Mouse (Mus musculus) liver, embryonic 13.5 days (tissue): Measurements from ENCODE around the gene Ccdc51. TPM values are rescaled to one million over a fixed set of nuclear protein-coding genes. Genes with fewer than 3 reads are reported as not detected.

Source experiments
- ATAC-seq: fragments of 200-750 bp; cut with Nextera tagmentation; 2 replicates; pipeline ENCODE4 v1.8.0; 2017; ENCODE audit warnings: low read depth, mild to moderate bottlenecking, moderate number of reproducible peaks, moderate library complexity
- DNase-seq: peaks from one replicate; pipeline ENCODE4 v3.0.0; 2022
- H3K27ac ChIP-seq: fragments of 300-500 bp; sonication (generic); 2 replicates; pipeline ENCODE4 v1.5.1; 2015; ENCODE audit warnings: moderate library complexity, mild to moderate bottlenecking, inconsistent platforms
- H3K27me3 ChIP-seq: fragments of 300-500 bp; sonication (generic); 2 replicates; pipeline ENCODE4 v1.6.1; 2015; ENCODE audit warnings: mild to moderate bottlenecking, inconsistent platforms
- H3K36me3 ChIP-seq: fragments of 300-500 bp; sonication (generic); 2 replicates; pipeline ENCODE4 v1.6.1; 2015; ENCODE audit warnings: mild to moderate bottlenecking, inconsistent platforms
- H3K4me1 ChIP-seq: fragments of 300-500 bp; sonication (generic); replicated peaks from 2 replicates; pipeline ENCODE4 v1.6.1; 2015; ENCODE audit warnings: inconsistent platforms
- H3K4me2 ChIP-seq: fragments of 300-500 bp; sonication (generic); 2 replicates; pipeline ENCODE4 v1.6.1; 2015; ENCODE audit warnings: inconsistent platforms, mild to moderate bottlenecking, moderate library complexity
- H3K4me3 ChIP-seq: fragments of 300-500 bp; sonication (generic); replicated peaks from 2 replicates; pipeline ENCODE4 v1.5.1; 2015; ENCODE audit warnings: mild to moderate bottlenecking, inconsistent platforms
- H3K9ac ChIP-seq: fragments of 300-500 bp; sonication (generic); 2 replicates; pipeline ENCODE4 v1.6.1; 2015; ENCODE audit warnings: mild to moderate bottlenecking, inconsistent platforms
- H3K9me3 ChIP-seq: fragments of 300-500 bp; sonication (generic); replicated peaks from 2 replicates; pipeline ENCODE4 v1.6.1; 2016; ENCODE audit warnings: inconsistent platforms
- WGBS: fragments of 180-500 bp; shearing (Covaris S2); methylation state at CpG from one replicate; pipeline ENCODE4 v1.1.7; 2015; ENCODE audit not compliant: insufficient replicate concordance; 5-methylcytosine and 5-hydroxymethylcytosine counted together
- polyA plus RNA-seq: library from polyadenylated mRNA; unstranded; fragments of >200 nt; fragmentation: Nextera tagmentation; extraction: Ambion mirVana; gene quantifications from 2 replicates; pipeline ENCODE4 v1.2.1, GENCODE M21; 2015

Ccdc51 gene
- 14.6 and 14.7 TPM in 2 replicates for polyA plus RNA-seq

DNA sequence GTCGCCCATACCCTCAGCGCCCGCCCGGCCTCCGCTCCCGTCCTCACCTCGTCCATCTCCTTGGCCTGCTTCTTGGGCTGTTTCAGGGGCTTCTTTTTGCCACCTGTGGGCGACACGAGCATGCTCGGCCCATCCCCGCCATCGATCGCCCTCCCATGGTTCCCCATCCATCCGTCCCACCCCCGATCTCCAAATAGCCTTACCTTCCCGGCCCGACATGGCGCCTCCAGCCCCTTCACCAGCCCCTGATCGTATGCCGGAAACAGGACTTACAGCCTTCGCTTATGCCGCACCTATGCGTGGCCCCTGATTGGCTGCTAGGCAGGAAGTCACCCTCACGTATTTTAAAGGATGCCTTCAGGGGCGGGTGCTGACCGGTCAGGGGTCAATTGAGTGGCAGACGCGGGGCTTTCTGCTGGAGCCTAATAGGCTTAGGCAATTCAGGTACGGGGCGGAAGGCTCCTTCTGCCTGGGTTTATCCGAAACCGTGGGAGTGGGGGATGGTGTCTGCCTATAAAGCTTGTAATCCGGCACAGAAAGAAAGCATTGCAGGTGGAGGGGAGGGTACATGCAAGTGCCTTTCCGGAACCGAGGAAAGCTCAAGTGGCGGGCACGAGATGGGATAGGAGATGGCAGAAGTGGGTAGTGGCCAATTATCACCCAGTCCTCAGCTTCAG, at the start of gene Ccdc51, which contains the start of gene Tma7:
Gene Ccdc51 (plus strand): TSS at position 370 of the 677 bp plus-strand sequence.
Gene Tma7 (minus strand): TSS at position 464 of the 677 bp plus-strand sequence.
- H3K4me1 ChIP-seq, result peaks cover 40% of the 10 kb centered on the region
- peak; percentile 98 for ATAC-seq

DNA sequence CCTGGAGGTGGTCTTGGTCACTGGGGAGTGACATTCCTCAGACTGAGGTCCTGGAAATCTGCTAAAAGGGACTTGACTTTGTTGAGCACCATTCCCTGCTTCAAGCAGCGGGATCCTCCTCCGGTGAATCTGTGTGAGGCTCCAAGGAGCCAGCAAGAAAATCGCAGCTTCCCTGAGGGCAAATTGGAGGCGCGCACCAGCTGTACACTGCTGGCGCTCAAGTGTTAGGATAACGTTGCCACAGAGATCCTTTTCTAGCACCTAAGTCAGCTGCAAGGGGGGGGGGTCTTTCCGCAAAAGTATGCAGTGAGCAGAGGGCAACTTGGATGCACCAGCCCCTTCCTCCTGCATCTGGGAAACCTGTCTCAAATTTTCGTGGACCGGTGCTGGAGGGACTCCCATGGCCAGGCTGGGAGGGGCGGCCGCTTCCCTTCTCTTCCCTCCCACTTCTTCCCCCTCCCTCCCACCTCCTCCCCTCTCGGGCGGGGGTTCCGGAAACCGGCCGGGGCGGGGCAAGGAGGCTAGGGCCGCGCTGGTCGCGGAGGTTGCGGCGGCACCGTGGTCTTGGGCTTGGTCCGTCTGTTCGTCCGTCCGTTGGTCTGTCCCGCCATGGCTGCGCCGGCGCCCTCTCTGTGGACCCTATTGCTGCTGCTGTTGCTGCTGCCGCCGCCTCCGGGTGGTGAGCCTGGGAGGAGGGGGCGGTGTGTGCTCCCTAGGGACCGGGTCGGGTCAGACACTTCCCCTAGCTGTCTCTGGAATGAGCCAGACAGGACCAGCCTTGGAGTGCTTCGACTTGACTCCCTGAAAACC, 44.0 kb upstream of the Ccdc51 start, which contains the start of gene Shisa5:
Gene Shisa5 (plus strand): TSS at position 480 of the 810 bp plus-strand sequence.
- H3K9me3 ChIP-seq, result no peaks in the 10 kb centered on the region
- H3K27ac ChIP-seq, result no peak within 1 kb of the TSS
- WGBS, result 1% methylated on average over 40 of the region's 40 CpGs
- ATAC-seq (peak; percentile 81), DNase-seq (peak; percentile 45)
- H3K4me3 ChIP-seq, result peak within 1 kb of the TSS; percentile 62
- peaks cover 34% of the 10 kb centered on the region for H3K4me1 ChIP-seq
- peaks cover 19% of the 10 kb centered on the region for H3K27me3 ChIP-seq
- H3K4me2 ChIP-seq, result peak within 1 kb of the TSS; percentile 74
- no peaks in the 10 kb centered on the region for H3K36me3 ChIP-seq
- H3K9ac ChIP-seq, result peak within 1 kb of the TSS; percentile 42

More for the DNA sequence above, at the start of gene Ccdc51, which contains the start of gene Tma7:
- WGBS, result under 1% methylated on average over 37 of the region's 37 CpGs
- Histone ChIP-seq H3K36me3 (peaks cover 29% of the 10 kb centered on the region), H3K27me3 (no peaks in the 10 kb centered on the region), H3K9ac (peak within 1 kb of the TSS; percentile 92), H3K4me2 (peak within 1 kb of the TSS; percentile 80), H3K9me3 (no peaks in the 10 kb centered on the region), H3K4me3 (peak within 1 kb of the TSS; percentile 88), H3K27ac (peak within 1 kb of the TSS; percentile 77)
- DNase-seq, result peak; percentile 89

DNA sequence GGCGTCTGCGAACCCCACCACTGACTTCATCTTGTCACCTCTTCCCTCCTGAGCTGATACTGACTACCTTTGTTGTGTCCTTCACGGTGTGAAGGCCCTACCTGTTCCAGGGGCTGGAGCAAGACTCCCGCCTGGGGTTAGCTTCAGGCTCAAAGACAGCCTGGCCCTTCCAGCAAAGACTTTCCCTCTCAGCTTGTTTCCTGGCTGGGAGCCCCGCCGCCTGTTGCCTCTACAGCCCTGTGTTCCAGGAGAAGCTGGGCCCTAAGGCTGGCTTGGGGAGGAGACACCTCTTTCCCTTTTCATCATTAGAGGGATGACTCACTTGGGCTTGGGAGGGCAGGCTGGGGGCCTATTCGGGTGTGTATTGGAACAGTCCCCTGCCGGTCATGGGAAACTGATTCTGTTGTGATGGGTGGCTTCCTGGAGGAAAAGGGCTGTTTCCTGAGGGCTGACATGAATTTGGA, 43.4 kb upstream of the Ccdc51 start:
- H3K36me3 ChIP-seq, result no peaks in the 10 kb centered on the region
- no peak overlapping the region for H3K27ac ChIP-seq
- H3K4me3 ChIP-seq, result peak overlapping the region; percentile 62
- no peaks in the 10 kb centered on the region for H3K9me3 ChIP-seq
- peak overlapping the region; percentile 42 for H3K9ac ChIP-seq
- H3K4me1 ChIP-seq, result peaks cover 34% of the 10 kb centered on the region
- peaks cover 19% of the 10 kb centered on the region for H3K27me3 ChIP-seq
- H3K4me2 ChIP-seq, result peak overlapping the region; percentile 74
- DNase-seq (no peak), ATAC-seq (peak; percentile 52; the same call in 1 of the 2 replicates)
- WGBS, result 21% methylated on average over 8 of the region's 8 CpGs

DNA sequence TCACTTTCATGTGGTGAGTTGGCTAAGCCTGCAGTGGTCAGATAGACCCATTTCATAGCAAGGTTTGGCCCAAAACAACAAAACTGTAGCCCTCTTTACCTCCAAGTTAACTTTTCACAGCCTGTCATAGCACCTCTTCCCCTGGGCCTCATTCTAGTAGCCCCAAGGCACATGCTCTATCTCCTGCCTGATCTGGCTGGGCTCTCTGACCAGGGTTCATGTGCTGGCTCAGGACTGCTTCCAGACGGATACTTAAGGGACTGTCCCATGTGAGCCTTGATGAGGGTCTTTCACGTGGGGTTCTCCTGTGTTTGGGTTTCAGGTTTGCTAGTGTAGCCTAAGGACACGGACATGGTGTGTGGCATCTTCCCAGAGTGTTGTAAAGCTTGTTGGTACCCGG, 42.6 kb upstream of the Ccdc51 start:
- WGBS, result 64% methylated on average over 4 of the region's 4 CpGs
- H3K9me3 ChIP-seq, result no peaks in the 10 kb centered on the region
- peaks cover 19% of the 10 kb centered on the region for H3K27me3 ChIP-seq
- ATAC-seq (no peak), DNase-seq (no peak)
- peaks cover 34% of the 10 kb centered on the region for H3K4me1 ChIP-seq
- H3K27ac ChIP-seq, result no peak overlapping the region
- H3K4me3 ChIP-seq, result no peak overlapping the region
- no peak overlapping the region for H3K9ac ChIP-seq
- H3K4me2 ChIP-seq, result peak overlapping the region; percentile 74
- H3K36me3 ChIP-seq, result no peaks in the 10 kb centered on the region

DNA sequence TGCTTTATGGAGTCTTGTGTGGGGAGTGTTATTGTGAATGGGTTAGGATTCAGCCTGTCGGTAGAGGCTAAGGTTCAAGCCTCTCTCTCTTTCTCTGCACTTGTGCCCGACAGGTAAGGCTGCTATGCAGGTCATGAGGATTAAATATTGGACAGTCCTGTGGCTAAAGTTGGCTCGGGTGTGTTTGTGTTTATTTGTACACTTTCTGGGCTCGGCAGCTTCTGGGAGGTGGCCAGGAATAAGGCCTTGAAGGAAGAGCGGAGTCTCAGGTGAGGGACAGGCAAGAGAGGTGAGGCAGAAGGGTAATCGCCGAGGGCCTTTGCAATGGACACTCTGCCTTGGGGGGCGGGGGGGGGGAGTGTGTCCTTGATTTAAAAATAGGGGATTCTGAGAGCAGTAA, 42.1 kb upstream of the Ccdc51 start:
- Histone ChIP-seq H3K4me3 (no peak overlapping the region), H3K36me3 (no peaks in the 10 kb centered on the region), H3K27me3 (peaks cover 19% of the 10 kb centered on the region), H3K4me2 (no peak overlapping the region), H3K4me1 (peaks cover 34% of the 10 kb centered on the region), H3K9ac (no peak overlapping the region), H3K9me3 (no peaks in the 10 kb centered on the region), H3K27ac (no peak overlapping the region)
- no peak for DNase-seq
- ATAC-seq, result no peak
- 71% methylated on average over 8 of the region's 8 CpGs for WGBS

DNA sequence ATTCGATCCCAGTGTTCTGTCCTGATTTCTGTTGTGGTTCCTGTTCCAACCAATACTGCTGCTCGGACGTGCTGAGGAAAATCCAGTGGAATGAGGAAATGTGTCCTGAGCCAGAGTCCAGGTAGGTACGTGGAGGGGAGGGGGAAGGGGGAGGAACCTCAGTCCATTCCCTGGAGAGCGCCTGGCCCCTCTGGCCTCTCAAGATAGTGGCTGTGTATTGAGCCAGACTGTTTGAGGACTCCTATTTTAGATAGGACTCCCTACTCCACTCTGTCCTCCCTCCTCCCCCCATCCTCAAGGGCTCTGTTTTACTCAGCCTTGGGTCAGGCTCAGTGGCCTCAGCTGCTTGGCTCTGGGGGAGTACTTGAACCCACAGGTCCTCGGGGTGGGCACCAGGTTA, 41.4 kb upstream of the Ccdc51 start:
- Histone ChIP-seq H3K36me3 (no peaks in the 10 kb centered on the region), H3K4me2 (no peak overlapping the region), H3K27me3 (peaks cover 19% of the 10 kb centered on the region), H3K4me1 (peaks cover 34% of the 10 kb centered on the region), H3K9ac (no peak overlapping the region), H3K4me3 (no peak overlapping the region), H3K27ac (no peak overlapping the region), H3K9me3 (no peaks in the 10 kb centered on the region)
- ATAC-seq (no peak), DNase-seq (no peak)
- WGBS, result 45% methylated on average over 6 of the region's 6 CpGs

DNA sequence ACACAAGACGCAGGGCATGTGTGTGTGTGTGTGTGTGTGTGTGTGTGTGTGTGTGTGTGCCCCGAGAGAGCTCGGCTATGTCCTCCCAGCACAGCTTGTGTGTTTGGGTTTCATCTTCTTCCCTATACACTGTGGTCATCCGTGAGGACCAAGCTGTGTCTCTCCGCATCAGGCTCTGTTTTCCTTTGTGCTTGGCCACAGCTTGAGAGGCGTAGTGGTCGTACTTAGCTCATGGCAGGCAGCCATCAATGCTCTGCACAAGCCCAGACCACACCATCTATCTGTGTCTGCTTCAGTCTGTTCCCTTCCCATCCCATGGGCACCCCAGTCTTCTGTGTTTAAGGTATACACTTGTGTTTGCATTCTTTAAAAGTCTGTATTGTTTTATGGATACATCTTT, 40.9 kb upstream of the Ccdc51 start:
- Histone ChIP-seq H3K9me3 (no peaks in the 10 kb centered on the region), H3K9ac (no peak overlapping the region), H3K27ac (no peak overlapping the region), H3K4me2 (no peak overlapping the region), H3K36me3 (no peaks in the 10 kb centered on the region), H3K27me3 (peaks cover 19% of the 10 kb centered on the region), H3K4me1 (peaks cover 34% of the 10 kb centered on the region), H3K4me3 (no peak overlapping the region)
- ATAC-seq, result no peak
- DNase-seq, result no peak
- WGBS, result 72% methylated on average over 7 of the region's 7 CpGs

DNA sequence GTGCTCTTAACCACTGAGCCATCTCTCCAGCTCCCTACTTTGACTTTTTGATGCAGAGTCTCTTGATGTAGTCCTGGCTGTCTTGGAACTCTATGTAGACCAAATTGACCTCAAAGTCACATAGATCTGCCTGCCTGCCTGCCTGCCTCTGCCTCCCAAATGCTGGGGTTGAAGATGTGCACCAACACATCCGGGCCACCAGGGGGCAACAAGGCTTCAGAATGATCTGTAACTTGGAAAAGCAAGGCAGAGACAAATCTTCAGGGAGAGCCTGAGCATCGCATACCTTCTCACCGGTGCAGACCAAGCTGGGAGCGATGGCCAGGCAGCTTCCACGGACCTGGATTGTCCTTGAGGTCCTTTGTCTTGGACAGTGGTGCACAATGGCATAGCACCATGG, 36.0 kb upstream of the Ccdc51 start:
- ATAC-seq (peak; percentile 39; the same call in 1 of the 2 replicates), DNase-seq (peak; percentile 50)
- Histone ChIP-seq H3K9me3 (no peaks in the 10 kb centered on the region), H3K27ac (no peak overlapping the region), H3K4me2 (no peak overlapping the region), H3K4me3 (no peak overlapping the region), H3K36me3 (no peaks in the 10 kb centered on the region), H3K4me1 (peaks cover 10% of the 10 kb centered on the region), H3K27me3 (no peaks in the 10 kb centered on the region), H3K9ac (no peak overlapping the region)
- WGBS, result 39% methylated on average over 5 of the region's 5 CpGs

DNA sequence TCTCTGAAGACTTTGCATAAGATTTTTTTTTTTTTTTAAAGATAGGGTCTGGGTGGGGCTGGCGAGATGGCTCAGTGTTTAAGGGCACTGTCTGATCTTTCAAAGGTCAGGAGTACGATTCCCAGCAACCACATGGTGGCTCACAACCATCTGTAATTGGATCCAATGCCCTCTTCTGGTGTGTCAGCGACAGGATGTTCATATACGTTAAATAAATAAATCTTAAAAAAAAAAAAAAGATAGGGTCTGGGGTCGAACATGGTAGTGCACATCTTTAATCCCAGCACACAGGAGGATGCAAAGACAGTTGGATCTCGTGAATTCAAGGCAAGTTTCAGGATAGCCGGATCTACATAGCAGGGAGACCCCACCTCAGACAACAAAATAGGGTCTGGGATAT, 33.0 kb upstream of the Ccdc51 start:
- Histone ChIP-seq H3K36me3 (no peaks in the 10 kb centered on the region), H3K4me2 (no peak overlapping the region), H3K4me1 (peaks cover 17% of the 10 kb centered on the region), H3K27me3 (no peaks in the 10 kb centered on the region), H3K9ac (no peak overlapping the region), H3K4me3 (no peak overlapping the region), H3K27ac (no peak overlapping the region), H3K9me3 (no peaks in the 10 kb centered on the region)
- ATAC-seq (no peak), DNase-seq (no peak)
- WGBS, result 55% methylated on average over 7 of the region's 7 CpGs

DNA sequence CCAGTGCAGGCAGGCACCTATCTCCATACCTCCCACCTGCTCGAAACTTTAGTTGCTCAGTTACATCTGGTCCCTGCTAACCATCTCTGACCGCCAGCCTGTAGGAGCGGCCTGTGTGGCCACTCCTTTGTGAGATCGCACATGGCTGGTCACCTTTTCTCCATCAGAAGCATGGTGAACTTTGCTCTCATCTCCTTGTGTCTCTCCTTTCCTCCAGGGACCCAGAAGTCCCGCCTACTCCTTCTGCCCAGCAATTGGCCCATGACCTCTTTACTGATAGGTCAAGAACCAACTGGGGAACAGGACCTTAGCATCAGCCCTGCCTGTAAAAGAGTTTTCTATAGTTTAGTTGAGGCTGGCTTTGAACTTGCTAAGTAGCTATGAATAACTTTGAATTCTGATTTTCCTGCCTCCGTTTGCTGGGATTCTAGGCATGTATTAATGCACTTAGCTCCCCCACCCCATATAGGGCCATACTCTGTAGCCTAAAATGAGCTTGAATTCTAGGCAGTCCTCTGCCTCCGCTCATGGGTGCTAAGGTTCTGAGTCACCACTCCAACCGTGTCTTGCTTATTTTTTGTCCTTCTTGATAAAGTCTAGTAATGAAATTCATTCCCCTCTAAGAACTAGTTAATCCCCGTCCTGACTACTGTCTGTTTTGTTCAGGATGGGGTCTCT, 32.2 kb upstream of the Ccdc51 start:
- 71% methylated on average over 9 of the region's 9 CpGs for WGBS
- H3K36me3 ChIP-seq, result no peaks in the 10 kb centered on the region

DNA sequence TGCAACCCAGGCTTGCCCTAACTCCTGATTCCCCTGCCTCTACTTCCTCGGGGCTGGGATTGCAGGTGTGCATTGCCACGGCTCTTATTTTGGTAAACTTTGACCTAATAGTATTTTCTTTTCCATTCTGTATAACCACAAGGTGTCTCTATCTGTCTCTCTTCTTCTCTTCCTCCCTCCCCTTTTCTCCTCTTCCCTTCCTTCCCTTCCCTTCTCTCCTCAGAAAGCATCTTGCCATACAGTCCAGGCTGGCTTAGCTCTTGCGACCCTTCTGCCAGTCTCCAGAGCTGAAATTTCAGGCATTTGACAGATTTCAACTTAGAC, 31.7 kb upstream of the Ccdc51 start:
- H3K27ac ChIP-seq, result no peak overlapping the region
- H3K27me3 ChIP-seq, result no peaks in the 10 kb centered on the region
- H3K9ac ChIP-seq, result no peak overlapping the region
- H3K4me1 ChIP-seq, result peaks cover 30% of the 10 kb centered on the region
- 59% methylated on average over 3 of the region's 3 CpGs for WGBS
- DNase-seq (no peak), ATAC-seq (no peak)
- no peaks in the 10 kb centered on the region for H3K36me3 ChIP-seq
- H3K4me2 ChIP-seq, result no peak overlapping the region
- H3K9me3 ChIP-seq, result no peaks in the 10 kb centered on the region
- H3K4me3 ChIP-seq, result no peak overlapping the region

More for the DNA sequence above, 32.2 kb upstream of the Ccdc51 start:
- no peak for DNase-seq
- Histone ChIP-seq H3K4me2 (no peak overlapping the region), H3K4me3 (no peak overlapping the region), H3K9ac (no peak overlapping the region; the same call in 1 of the 2 replicates), H3K27ac (no peak overlapping the region), H3K27me3 (no peaks in the 10 kb centered on the region), H3K4me1 (peaks cover 25% of the 10 kb centered on the region), H3K9me3 (no peaks in the 10 kb centered on the region)
- no peak; the same call in 1 of the 2 replicates for ATAC-seq
